Mouse (Mus musculus) stomach, embryonic 15.5 days (tissue): ENCODE measurements around the gene Gm5127. TPM values are rescaled to one million over a fixed set of nuclear protein-coding genes. Genes with fewer than 3 reads are reported as not detected.

ENCODE experiments used
- ATAC-seq: fragments of 200-750 bp; cut with Nextera tagmentation; 2 replicates; pipeline ENCODE4 v1.8.0; 2017; ENCODE audit warnings: low read depth, moderate number of reproducible peaks, moderate TSS enrichment; ENCODE audit not compliant: insufficient read depth, low FRiP score
- H3K27ac ChIP-seq: fragments of 300-500 bp; sonication (generic); 2 replicates; pipeline ENCODE4 v1.5.1; 2015; ENCODE audit warnings: mild to moderate bottlenecking, inconsistent platforms
- H3K27me3 ChIP-seq: fragments of 300-500 bp; sonication (generic); replicated peaks from 2 replicates; pipeline ENCODE4 v1.6.1; 2015; ENCODE audit warnings: inconsistent platforms
- H3K36me3 ChIP-seq: fragments of 300-500 bp; sonication (generic); 2 replicates; pipeline ENCODE4 v1.6.1; 2015; ENCODE audit warnings: inconsistent platforms
- H3K4me1 ChIP-seq: fragments of 300-500 bp; sonication (generic); 2 replicates; pipeline ENCODE4 v1.6.1; 2015; ENCODE audit warnings: inconsistent platforms
- H3K4me2 ChIP-seq: fragments of 300-500 bp; sonication (generic); 2 replicates; pipeline ENCODE4 v1.6.1; 2015; ENCODE audit warnings: mild to moderate bottlenecking, inconsistent platforms
- H3K4me3 ChIP-seq: fragments of 300-500 bp; sonication (generic); replicated peaks from 2 replicates; pipeline ENCODE4 v1.5.1; 2015; ENCODE audit warnings: inconsistent platforms
- H3K9ac ChIP-seq: fragments of 300-500 bp; sonication (generic); 2 replicates; pipeline ENCODE4 v1.6.1; 2015; ENCODE audit warnings: inconsistent platforms
- H3K9me3 ChIP-seq: fragments of 300-500 bp; sonication (generic); 2 replicates; pipeline ENCODE4 v1.6.1; 2016; ENCODE audit warnings: inconsistent platforms
- WGBS: fragments of 180-500 bp; shearing (Covaris S2); methylation state at CpG from one replicate; pipeline ENCODE4 v1.1.7; 2015; 5-methylcytosine and 5-hydroxymethylcytosine counted together
- microRNA-seq: library from miRNA; unstranded; fragments of <30 nt; microRNA quantifications from one replicate; pipeline ENCODE4, GENCODE M21; 2016
- polyA plus RNA-seq: library from polyadenylated mRNA; unstranded; fragments of >200 nt; fragmentation: Nextera tagmentation; extraction: Ambion mirVana; gene quantifications from 2 replicates; pipeline ENCODE4 v1.2.1, GENCODE M21; 2015

The Gm5127 gene
- polyA plus RNA-seq, 1 experiment from 2014 or later = 0.14 TPM

GRCm38 (mm10) chrX:106628514-106628913 is 45.5 kb downstream of the Gm5127 start:
- H3K27me3 ChIP-seq = no peaks in the 10 kb centered on the region

GRCm38 (mm10) chrX:106633543-106633942 is 50.6 kb downstream of the Gm5127 start:
- no peak overlapping the region for H3K4me2 ChIP-seq
- no peaks in the 10 kb centered on the region for H3K36me3 ChIP-seq
- no peak overlapping the region for H3K27ac ChIP-seq
- no peaks in the 10 kb centered on the region for H3K4me1 ChIP-seq
- H3K9ac ChIP-seq = no peak overlapping the region
- H3K9me3 ChIP-seq = no peaks in the 10 kb centered on the region
- H3K4me3 ChIP-seq = no peak overlapping the region
- no peak for ATAC-seq
- no peaks in the 10 kb centered on the region for H3K27me3 ChIP-seq

More at GRCm38 (mm10) chrX:106628514-106628913, 45.5 kb downstream of the Gm5127 start:
- Histone ChIP-seq H3K9me3 (no peaks in the 10 kb centered on the region), H3K36me3 (no peaks in the 10 kb centered on the region), H3K4me2 (no peak overlapping the region), H3K4me1 (no peaks in the 10 kb centered on the region), H3K4me3 (no peak overlapping the region), H3K27ac (no peak overlapping the region), H3K9ac (no peak overlapping the region)
- ATAC-seq = no peak
- WGBS = 78% methylated on average over 1 of the region's 1 CpGs

DNA sequence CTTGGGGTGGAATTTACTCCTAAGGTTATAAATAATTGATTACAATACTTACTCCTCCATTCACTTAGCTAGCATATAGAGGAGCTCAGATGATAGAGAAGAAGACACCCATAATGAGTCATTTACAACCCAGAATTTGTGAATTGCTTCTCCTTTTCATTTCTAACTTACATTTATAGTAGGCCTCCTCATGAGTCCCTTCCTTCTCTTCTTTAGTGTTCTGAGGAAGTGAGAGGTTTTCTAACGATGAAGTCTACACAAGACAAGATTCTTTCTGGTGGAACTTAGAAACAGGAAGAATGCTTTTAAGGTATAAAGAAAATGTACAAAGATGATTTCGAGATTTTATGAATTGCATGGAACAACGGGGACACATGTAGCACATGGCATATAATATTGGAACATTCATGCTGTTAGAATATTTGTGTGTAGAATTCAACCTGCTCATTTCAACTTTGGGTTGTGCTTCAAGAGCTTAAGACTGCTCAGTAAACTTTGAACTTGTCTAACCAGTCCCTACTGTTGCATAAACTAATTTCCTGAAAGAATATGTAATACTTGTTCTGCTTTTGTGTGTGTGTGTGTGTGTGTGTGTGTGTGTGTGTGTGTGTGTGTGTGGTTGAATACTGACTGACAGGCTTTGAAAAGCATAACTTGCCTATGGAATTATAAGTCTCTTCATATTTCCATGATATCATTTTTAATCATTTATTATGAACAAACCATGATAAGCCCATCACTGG is 52.0 kb downstream of the Gm5127 start:
- H3K9me3 ChIP-seq = no peaks in the 10 kb centered on the region
- no peak overlapping the region for H3K4me2 ChIP-seq
- H3K9ac ChIP-seq = no peak overlapping the region
- WGBS = 72% methylated on average over 3 of the region's 3 CpGs
- H3K4me1 ChIP-seq = no peaks in the 10 kb centered on the region
- H3K27ac ChIP-seq = no peak overlapping the region
- H3K4me3 ChIP-seq = no peak overlapping the region
- ATAC-seq = no peak
- H3K36me3 ChIP-seq = no peaks in the 10 kb centered on the region
- H3K27me3 ChIP-seq = no peaks in the 10 kb centered on the region

DNA sequence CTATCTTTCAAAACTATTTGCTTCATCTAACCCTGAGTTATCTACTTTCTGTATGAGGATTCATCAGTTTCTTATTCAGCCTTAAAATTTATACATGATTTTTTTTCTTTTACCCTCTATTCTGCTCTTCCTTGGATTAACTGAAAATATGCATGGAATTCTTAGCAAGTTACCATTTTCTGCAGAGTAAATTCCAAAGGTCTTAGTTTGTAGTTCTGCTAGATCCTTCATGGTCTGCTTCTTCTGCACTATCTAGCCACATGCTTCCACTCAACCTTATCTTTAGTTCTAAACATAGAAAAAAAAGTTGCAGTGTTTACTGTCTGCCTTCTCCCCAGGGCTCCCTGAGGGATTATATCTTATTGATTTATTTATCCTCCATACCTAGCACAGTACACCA is 79.1 kb downstream of the Gm5127 start:
- H3K4me1 ChIP-seq = no peaks in the 10 kb centered on the region
- no peaks in the 10 kb centered on the region for H3K36me3 ChIP-seq
- H3K9ac ChIP-seq = no peak overlapping the region
- H3K9me3 ChIP-seq = no peaks in the 10 kb centered on the region
- H3K4me3 ChIP-seq = no peak overlapping the region
- no peak overlapping the region for H3K27ac ChIP-seq
- ATAC-seq = no peak
- no peak overlapping the region for H3K4me2 ChIP-seq
- no peaks in the 10 kb centered on the region for H3K27me3 ChIP-seq

- Histone ChIP-seq H3K27ac (no peak overlapping the region), H3K4me3 (no peak overlapping the region), H3K27me3 (no peaks in the 10 kb centered on the region), H3K9me3 (no peaks in the 10 kb centered on the region), H3K9ac (no peak overlapping the region), H3K36me3 (no peaks in the 10 kb centered on the region), H3K4me2 (no peak overlapping the region), H3K4me1 (no peaks in the 10 kb centered on the region)
- ATAC-seq = no peak
- WGBS = 76% methylated on average over 3 of the region's 3 CpGs
Measured at GRCm38 (mm10) chrX:106704590-106704989, 121.6 kb downstream of the Gm5127 start.

GRCm38 (mm10) chrX:106717160-106717559 is 134.2 kb downstream of the Gm5127 start:
- no peak overlapping the region for H3K9ac ChIP-seq
- H3K36me3 ChIP-seq = no peaks in the 10 kb centered on the region
- no peak for ATAC-seq
- no peak overlapping the region for H3K27ac ChIP-seq
- 22% methylated on average over 2 of the region's 2 CpGs for WGBS
- no peak overlapping the region for H3K4me2 ChIP-seq
- no peaks in the 10 kb centered on the region for H3K4me1 ChIP-seq
- H3K9me3 ChIP-seq = no peaks in the 10 kb centered on the region
- H3K4me3 ChIP-seq = no peak overlapping the region
- H3K27me3 ChIP-seq = no peaks in the 10 kb centered on the region

DNA sequence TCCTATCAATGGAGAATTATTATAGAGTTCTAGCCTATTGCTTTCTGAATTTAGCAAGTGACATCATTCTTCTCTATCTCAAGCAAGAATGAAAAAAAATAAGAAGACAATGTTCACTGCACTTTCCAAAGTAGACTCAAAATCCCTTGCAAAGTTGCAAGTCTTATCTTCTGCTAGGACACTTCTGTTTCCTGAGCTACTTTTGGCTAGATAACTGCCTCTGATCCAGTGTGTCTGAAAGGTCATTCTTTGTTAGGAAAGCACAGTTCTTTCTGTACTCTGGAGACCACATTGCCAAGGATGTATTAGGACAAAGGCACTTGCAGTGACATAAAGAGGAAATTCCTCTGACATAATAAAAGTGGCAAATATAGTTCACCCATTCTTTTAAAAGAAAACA is 159.3 kb downstream of the Gm5127 start:
- no peaks in the 10 kb centered on the region for H3K4me1 ChIP-seq
- no peak for ATAC-seq
- H3K9ac ChIP-seq = no peak overlapping the region
- no peak overlapping the region for H3K4me2 ChIP-seq
- no peaks in the 10 kb centered on the region for H3K9me3 ChIP-seq
- H3K27ac ChIP-seq = no peak overlapping the region
- no peak overlapping the region for H3K4me3 ChIP-seq
- no peaks in the 10 kb centered on the region for H3K36me3 ChIP-seq
- H3K27me3 ChIP-seq = no peaks in the 10 kb centered on the region

DNA sequence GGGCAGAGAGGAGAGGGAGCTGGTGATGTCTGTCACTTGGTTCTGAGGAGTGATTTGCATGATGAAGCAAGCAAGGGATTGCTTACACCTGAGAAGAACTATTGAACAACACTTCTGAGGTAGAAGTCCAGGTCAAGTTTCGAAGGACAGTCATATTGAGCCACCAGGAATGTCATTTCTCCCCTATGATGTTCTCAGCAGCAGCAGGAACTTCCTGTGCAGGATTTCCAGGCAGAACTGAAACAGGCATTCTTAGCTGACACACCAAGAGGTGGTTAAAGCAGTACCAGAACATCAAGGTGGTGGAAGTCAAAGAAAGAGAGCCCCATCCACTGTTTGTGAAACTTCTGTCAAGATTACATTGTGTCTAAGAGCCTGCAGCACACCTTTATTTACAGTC is 172.3 kb downstream of the Gm5127 start:
- H3K27ac ChIP-seq = no peak overlapping the region
- ATAC-seq = no peak
- WGBS = 38% methylated on average over 1 of the region's 1 CpGs

More for the DNA sequence above, 172.3 kb downstream of the Gm5127 start:
- H3K36me3 ChIP-seq = no peaks in the 10 kb centered on the region
- no peak overlapping the region for H3K9ac ChIP-seq
- no peaks in the 10 kb centered on the region for H3K27me3 ChIP-seq
- H3K4me3 ChIP-seq = no peak overlapping the region
- H3K4me1 ChIP-seq = no peaks in the 10 kb centered on the region
- H3K9me3 ChIP-seq = no peaks in the 10 kb centered on the region
- H3K4me2 ChIP-seq = no peak overlapping the region

Small RNA genes within 50 kb of the gene (microRNA-seq; reads per million reads assigned to microRNA genes)
- not detected for gene Gm22102

Other genes starting within 250 kb of the Gm5127 start
- gene Fndc3c1, start 97.8 kb upstream of the Gm5127 start, polyA plus RNA-seq = 5.0 and 5.2 TPM in 2 replicates
- gene Cysltr1, start 20.5 kb downstream of the Gm5127 start, polyA plus RNA-seq = 5.1 and 6.1 TPM in 2 replicates